Mouse (Mus musculus): Measurements from ENCODE around the gene Aldob. TPM values are rescaled to one million over a fixed set of nuclear protein-coding genes. Genes with fewer than 3 reads are reported as not detected.
"Not testable (repeated sequence)": the region's sequence is repeated elsewhere in the genome, so short reads cannot be mapped to it uniquely, and the experiment has no call there.

Gene Aldob
- total RNA-seq, 1 experiment from 2014 or later: not detected

- ATAC-seq (ENCODE audit: extremely low read depth, insufficient number of reproducible peaks, low FRiP score, poor library complexity, severe bottlenecking): no peak
Measured at GRCm38 (mm10) chr4:49539665-49540064, 9.7 kb downstream of the Aldob start.

- no peak for ATAC-seq (ENCODE audit: extremely low read depth, insufficient number of reproducible peaks, low FRiP score, poor library complexity, severe bottlenecking)
Measured at GRCm38 (mm10) chr4:49536671-49537070, 12.7 kb downstream of the Aldob start.

GRCm38 (mm10) chr4:49535675-49536294, 13.6 kb downstream of the Aldob start:
- no peak for ATAC-seq (ENCODE audit: extremely low read depth, insufficient number of reproducible peaks, low FRiP score, poor library complexity, severe bottlenecking)

GRCm38 (mm10) chr4:49535036-49535435, 14.3 kb downstream of the Aldob start:
- no peak for ATAC-seq (ENCODE audit: extremely low read depth, insufficient number of reproducible peaks, low FRiP score, poor library complexity, severe bottlenecking)

- no peak for ATAC-seq (ENCODE audit: extremely low read depth, insufficient number of reproducible peaks, low FRiP score, poor library complexity, severe bottlenecking)
Measured at GRCm38 (mm10) chr4:49522576-49522975, 26.8 kb downstream of the Aldob start.

GRCm38 (mm10) chr4:49521346-49521745, 28.0 kb downstream of the Aldob start:
- no peak for ATAC-seq (ENCODE audit: extremely low read depth, insufficient number of reproducible peaks, low FRiP score, poor library complexity, severe bottlenecking)

- peak; percentile 99 for ATAC-seq (ENCODE audit: extremely low read depth, insufficient number of reproducible peaks, low FRiP score, poor library complexity, severe bottlenecking)
Measured at GRCm38 (mm10) chr4:49520572-49521340, 28.6 kb downstream of the Aldob start, which contains the start of the genes Mrpl50 and Zfp189. Gene Mrpl50 (minus strand): TSS chr4:49521093. Gene Zfp189 (plus strand): TSS chr4:49521176.

GRCm38 (mm10) chr4:49519476-49519875, 29.9 kb downstream of the Aldob start:
- ATAC-seq (ENCODE audit: extremely low read depth, insufficient number of reproducible peaks, low FRiP score, poor library complexity, severe bottlenecking): no peak

GRCm38 (mm10) chr4:49514441-49514840, 34.9 kb downstream of the Aldob start:
- ATAC-seq (ENCODE audit: extremely low read depth, insufficient number of reproducible peaks, low FRiP score, poor library complexity, severe bottlenecking): no peak

GRCm38 (mm10) chr4:49512636-49513035, 36.7 kb downstream of the Aldob start:
- no peak for ATAC-seq (ENCODE audit: extremely low read depth, insufficient number of reproducible peaks, low FRiP score, poor library complexity, severe bottlenecking)

GRCm38 (mm10) chr4:49510236-49510835, 39.0 kb downstream of the Aldob start:
- not testable (repeated sequence) for ATAC-seq (ENCODE audit: extremely low read depth, insufficient number of reproducible peaks, low FRiP score, poor library complexity, severe bottlenecking)

- no peak for ATAC-seq (ENCODE audit: extremely low read depth, insufficient number of reproducible peaks, low FRiP score, poor library complexity, severe bottlenecking)
Measured at GRCm38 (mm10) chr4:49509183-49509582, 40.2 kb downstream of the Aldob start.

GRCm38 (mm10) chr4:49506386-49506785, 43.0 kb downstream of the Aldob start, which contains the start of gene Baat:
Gene Baat (minus strand): TSS chr4:49506557.
- ATAC-seq (ENCODE audit: extremely low read depth, insufficient number of reproducible peaks, low FRiP score, poor library complexity, severe bottlenecking): no peak

GRCm38 (mm10) chr4:49503563-49503962, 45.8 kb downstream of the Aldob start:
- no peak for ATAC-seq (ENCODE audit: extremely low read depth, insufficient number of reproducible peaks, low FRiP score, poor library complexity, severe bottlenecking)

Other genes with a start within 250 kb of the Aldob start
- not detected in 2 replicates for gene Acnat2, start 141.4 kb downstream of the Aldob start, total RNA-seq (2017)
- gene Acnat1, start 75.6 kb downstream of the Aldob start, total RNA-seq (2017): not detected in 2 replicates
- gene Baat, start 43.0 kb downstream of the Aldob start, total RNA-seq (2017): not detected in 2 replicates
- 12.7 and 14.4 TPM in 2 replicates for gene Mrpl50, start 28.5 kb downstream of the Aldob start, total RNA-seq (2017)
- 5.3 and 6.4 TPM in 2 replicates for gene Zfp189, start 28.4 kb downstream of the Aldob start, total RNA-seq (2017)
- gene Tmem246, start 48.3 kb upstream of the Aldob start, total RNA-seq (2017): not detected in 2 replicates
- 178 and 200 TPM in 2 replicates for gene Rnf20, start 82.5 kb upstream of the Aldob start, total RNA-seq (2017)
- gene Ppp3r2, start 132.5 kb upstream of the Aldob start, total RNA-seq (2017): not detected in 2 replicates